Mouse (Mus musculus) heart, postnatal 0 days (tissue): Measurements from ENCODE around the gene Cmtm2a. TPM values are rescaled to one million over a fixed set of nuclear protein-coding genes. Genes with fewer than 3 reads are reported as not detected.

ENCODE experiments used
- ATAC-seq: fragments of 200-750 bp; cut with Nextera tagmentation; 2 replicates; pipeline ENCODE4 v1.8.0; 2017; ENCODE audit warnings: low read depth, moderate number of reproducible peaks, moderate library complexity; ENCODE audit not compliant: insufficient read depth
- DNase-seq: peaks from one replicate; pipeline ENCODE4 v3.0.0-alpha.2; 2016; ENCODE audit warnings: low spot score
- H3K27ac ChIP-seq: fragments of 300-500 bp; sonication (generic); 2 replicates; pipeline ENCODE4 v1.5.1; 2014; ENCODE audit warnings: low read depth, mild to moderate bottlenecking
- H3K27me3 ChIP-seq: fragments of 300-500 bp; sonication (generic); 2 replicates; pipeline ENCODE4 v1.6.1; 2014; ENCODE audit warnings: low read length, mixed read lengths; ENCODE audit not compliant: control insufficient read depth, insufficient read depth
- H3K36me3 ChIP-seq: fragments of 300-500 bp; sonication (generic); replicated peaks from 2 replicates; pipeline ENCODE4 v1.6.1; 2014; ENCODE audit warnings: low read length, mixed read lengths; ENCODE audit not compliant: control insufficient read depth, insufficient read depth
- H3K4me1 ChIP-seq: fragments of 300-500 bp; sonication (generic); 2 replicates; pipeline ENCODE4 v1.6.1; 2014; ENCODE audit warnings: antibody characterized with exemption; ENCODE audit not compliant: control insufficient read depth, insufficient read depth
- H3K4me2 ChIP-seq: fragments of 300-500 bp; sonication (generic); 2 replicates; pipeline ENCODE4 v1.6.1; 2014; ENCODE audit warnings: low read depth, mild to moderate bottlenecking, low read length, moderate library complexity
- H3K4me3 ChIP-seq: fragments of 300-500 bp; sonication (generic); 2 replicates; pipeline ENCODE4 v1.5.1; 2014; ENCODE audit warnings: low read depth, low read length
- H3K9ac ChIP-seq: fragments of 300-500 bp; sonication (generic); replicated peaks from 2 replicates; pipeline ENCODE4 v1.6.1; 2014; ENCODE audit warnings: low read depth, low read length, mixed read lengths
- H3K9me3 ChIP-seq: fragments of 300-500 bp; sonication (generic); replicated peaks from 2 replicates; pipeline ENCODE4 v1.6.1; 2016; ENCODE audit warnings: low read length; ENCODE audit not compliant: control insufficient read depth
- CTCF ChIP-seq: IDR thresholded peaks from 2 replicates; pipeline ENCODE4 v1.5.1; 2016; ENCODE audit warnings: antibody characterized with exemption, control low read depth, low read depth
- EP300 ChIP-seq: IDR thresholded peaks from 2 replicates; pipeline ENCODE4 v1.6.1; 2016; ENCODE audit warnings: antibody characterized with exemption, low read depth
- WGBS: fragments of 180-500 bp; shearing (Covaris S2); extraction: QIAGEN DNeasy Blood & Tissue Kit; methylation state at CpG from one replicate; pipeline ENCODE4 v1.1.7; 2014; 5-methylcytosine and 5-hydroxymethylcytosine counted together
- polyA plus RNA-seq: library from polyadenylated mRNA; unstranded; fragments of >200 nt; fragmentation: Nextera tagmentation; extraction: Ambion mirVana; gene quantifications from 2 replicates; pipeline ENCODE4 v1.2.1, GENCODE M21; 2015
- total RNA-seq: library from RNA; depleted of rRNA; stranded (reverse); fragments of >200 nt; gene quantifications from 2 replicates; pipeline ENCODE4 v1.2.3, GENCODE M21; 2014; ENCODE audit warnings: low replicate concordance

The Cmtm2a gene
- total and polyA plus RNA-seq, 2 experiments from 2014 or later = not detected

- H3K4me2 ChIP-seq = no peak overlapping the region
- no peak overlapping the region for H3K4me3 ChIP-seq
- DNase-seq (no peak), ATAC-seq (no peak)
- peaks cover 3% of the 10 kb centered on the region; the same call in 1 of the 2 replicates for H3K4me1 ChIP-seq
- no peaks in the 10 kb centered on the region for H3K9me3 ChIP-seq
- H3K9ac ChIP-seq = no peak overlapping the region
- no peaks in the 10 kb centered on the region for H3K27me3 ChIP-seq
- H3K36me3 ChIP-seq = peaks cover 3% of the 10 kb centered on the region
- no peak overlapping the region for H3K27ac ChIP-seq
- TF ChIP-seq CTCF = peak; percentile 9; the same call in 1 of the 2 replicates
- no peak for TF ChIP-seq EP300
- WGBS = 88% methylated on average over 3 of the region's 3 CpGs
These were observed 40.0 kb downstream of the Cmtm2a start for GRCm38 (mm10) chr8:104253016-104253415.

DNA sequence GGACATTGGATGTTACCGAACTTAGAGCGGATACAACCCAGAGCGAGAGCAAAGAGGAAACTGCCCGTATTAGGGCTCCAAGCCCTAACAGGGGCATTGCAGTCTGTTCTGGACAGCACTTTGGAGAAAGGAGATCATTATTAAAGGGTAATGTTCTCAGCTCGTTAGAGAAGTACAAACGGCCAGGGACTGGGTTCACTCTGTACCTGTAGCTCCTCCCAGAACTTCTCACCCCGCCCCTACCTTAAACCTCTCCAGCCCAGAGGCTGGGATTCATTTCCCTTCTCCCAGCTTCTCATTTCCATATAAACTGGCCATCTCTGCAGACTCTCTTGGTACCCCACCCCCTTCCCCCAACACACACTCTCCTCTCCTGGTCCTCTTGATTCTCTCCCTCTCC is 41.5 kb downstream of the Cmtm2a start:
- H3K4me3 ChIP-seq = peak overlapping the region; percentile 73
- H3K27me3 ChIP-seq = no peaks in the 10 kb centered on the region
- WGBS = 0% methylated on average over 7 of the region's 7 CpGs
- no peaks in the 10 kb centered on the region for H3K36me3 ChIP-seq
- H3K4me2 ChIP-seq = peak overlapping the region; percentile 90
- H3K9me3 ChIP-seq = no peaks in the 10 kb centered on the region
- TF ChIP-seq CTCF (no peak), EP300 (no peak)
- ATAC-seq (no peak), DNase-seq (no peak)
- peak overlapping the region; percentile 57; the same call in 1 of the 2 replicates for H3K9ac ChIP-seq
- H3K4me1 ChIP-seq = peaks cover 9% of the 10 kb centered on the region
- H3K27ac ChIP-seq = no peak overlapping the region

DNA sequence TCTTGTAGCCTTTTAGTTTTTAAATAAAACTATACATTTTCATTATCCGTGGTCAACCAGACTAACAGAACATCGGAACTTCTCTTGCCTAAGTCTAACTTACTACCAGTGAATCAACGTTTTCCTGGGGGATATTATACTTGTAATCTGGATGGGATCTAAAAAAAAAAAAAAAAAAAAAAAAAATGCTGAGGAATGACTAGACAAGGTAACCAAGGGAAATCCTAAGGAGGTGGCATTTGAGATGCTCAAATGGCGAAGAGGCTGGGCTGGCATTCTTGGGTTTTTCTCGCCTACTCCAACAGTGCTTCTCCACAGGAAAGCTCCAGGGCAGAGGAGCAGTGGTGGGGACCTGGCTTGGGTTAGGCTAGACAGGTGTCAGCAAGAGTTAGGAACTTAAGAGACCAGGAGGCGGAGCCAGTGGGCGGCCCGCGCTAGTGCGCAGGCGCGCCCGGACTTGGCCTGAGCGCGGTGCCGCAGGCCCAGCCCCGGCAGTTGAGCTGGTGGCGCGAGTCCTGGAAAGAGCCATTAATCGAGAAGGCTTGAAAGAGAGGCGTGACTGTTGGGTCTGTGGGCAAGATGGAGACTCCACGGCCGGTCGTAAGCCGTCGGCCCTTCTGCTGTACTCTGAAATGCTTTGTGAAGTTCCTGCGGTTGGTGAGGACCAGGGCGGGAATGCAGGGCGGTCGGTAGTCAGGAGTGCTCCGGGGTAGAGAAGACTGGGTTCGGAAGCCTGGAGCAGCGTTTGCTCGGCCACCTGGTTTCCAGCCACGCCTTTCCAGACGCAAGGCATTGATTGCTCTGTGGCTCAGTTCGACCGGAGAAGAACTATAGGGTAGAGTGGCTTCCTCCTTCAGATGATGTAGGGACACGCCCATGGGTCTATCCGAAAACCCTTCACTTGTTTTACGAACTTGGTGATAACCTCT is 42.3 kb downstream of the Cmtm2a start, which contains the start of gene Cklf:
TSS of gene Cklf (plus strand) at position 423 of the 929 bp plus-strand sequence.
- 4% methylated on average over 41 of the region's 41 CpGs for WGBS

DNA sequence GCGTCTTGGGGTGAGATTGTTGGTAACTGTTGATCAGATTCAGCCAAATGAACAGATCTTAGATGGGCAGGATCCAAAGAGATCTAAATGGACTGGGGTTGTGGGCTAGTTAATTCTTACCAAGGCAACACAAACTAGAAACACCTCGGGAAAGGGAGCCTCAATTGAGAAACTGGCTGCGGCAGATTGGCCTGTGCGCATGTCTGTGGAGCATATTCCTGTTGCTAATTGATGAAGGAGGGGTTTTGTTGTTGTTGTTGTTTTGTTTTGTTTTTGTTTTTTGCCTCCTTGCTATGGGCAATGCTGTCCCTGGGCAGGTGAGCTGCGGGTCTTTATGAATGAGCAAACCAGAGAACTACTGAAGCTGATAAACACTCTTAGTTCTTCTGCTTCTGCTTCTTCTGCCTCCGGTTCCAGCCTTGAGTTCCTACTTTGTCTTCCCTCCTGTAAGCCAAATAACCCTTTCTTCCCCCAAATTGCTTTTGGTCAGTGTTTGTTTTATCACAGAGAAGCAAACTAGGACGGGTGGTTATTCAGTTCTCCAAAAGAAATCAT is 43.5 kb downstream of the Cmtm2a start:
- no peak for DNase-seq
- peaks cover 9% of the 10 kb centered on the region for H3K4me1 ChIP-seq
- 74% methylated on average over 7 of the region's 7 CpGs for WGBS

More for the DNA sequence above, 42.3 kb downstream of the Cmtm2a start, which contains the start of gene Cklf:
- H3K27ac ChIP-seq = no peak within 1 kb of the TSS
- TF ChIP-seq CTCF (peak; percentile 34), EP300 (no peak)
- peak within 1 kb of the TSS; percentile 73 for H3K4me3 ChIP-seq
- no peaks in the 10 kb centered on the region for H3K27me3 ChIP-seq
- ATAC-seq (peak; percentile 85), DNase-seq (peak; percentile 85)
- H3K4me1 ChIP-seq = peaks cover 9% of the 10 kb centered on the region
- no peaks in the 10 kb centered on the region for H3K9me3 ChIP-seq
- peak within 1 kb of the TSS; percentile 90 for H3K4me2 ChIP-seq
- no peaks in the 10 kb centered on the region for H3K36me3 ChIP-seq
- peak within 1 kb of the TSS; percentile 57 for H3K9ac ChIP-seq

GRCm38 (mm10) chr8:104248276-104248675 is 44.7 kb downstream of the Cmtm2a start, which contains the start of gene Tk2:
Tk2 (minus strand) TSS chr8:104248558.
- DNase-seq = peak; percentile 85
- peaks cover 9% of the 10 kb centered on the region for H3K4me1 ChIP-seq
- no peaks in the 10 kb centered on the region for H3K9me3 ChIP-seq
- H3K36me3 ChIP-seq = peaks cover 3% of the 10 kb centered on the region; the same call in 1 of the 2 replicates
- H3K4me2 ChIP-seq = peak within 1 kb of the TSS; percentile 84
- under 1% methylated on average over 28 of the region's 28 CpGs for WGBS
- H3K9ac ChIP-seq = peak within 1 kb of the TSS; percentile 77
- peak; percentile 90 for ATAC-seq
- peak within 1 kb of the TSS; percentile 88 for H3K4me3 ChIP-seq
- H3K27me3 ChIP-seq = no peaks in the 10 kb centered on the region
- H3K27ac ChIP-seq = peak within 1 kb of the TSS; percentile 43; the same call in 1 of the 2 replicates
- TF ChIP-seq CTCF (no peak), EP300 (no peak)

More for the DNA sequence above, 43.5 kb downstream of the Cmtm2a start:
- TF ChIP-seq EP300 = no peak
- no peak for TF ChIP-seq CTCF
- no peaks in the 10 kb centered on the region for H3K27me3 ChIP-seq
- H3K9ac ChIP-seq = no peak overlapping the region
- H3K27ac ChIP-seq = no peak overlapping the region
- ATAC-seq = no peak
- H3K4me2 ChIP-seq = no peak overlapping the region
- H3K36me3 ChIP-seq = 0 out of 2 replicates have a peak, but pooled peaks cover 3% of the 10 kb centered on the region
- H3K4me3 ChIP-seq = no peak overlapping the region
- H3K9me3 ChIP-seq = no peaks in the 10 kb centered on the region
